Mouse (Mus musculus) CH12.LX (cell line): Measurements from ENCODE around the gene Scyl3. TPM values are rescaled to one million over a fixed set of nuclear protein-coding genes. Genes with fewer than 3 reads are reported as not detected.

Experiments used
- DNase-seq: peaks from one replicate; pipeline ENCODE4 v3.0.0-alpha.2; 2013; ENCODE audit errors: extremely low read depth
- H3K27ac ChIP-seq: 2 replicates; pipeline ENCODE4 v1.5.1; 2012; ENCODE audit warnings: low read depth, mild to moderate bottlenecking, control low read depth, moderate library complexity; ENCODE audit not compliant: insufficient read depth
- H3K27me3 ChIP-seq: replicated peaks from 2 replicates; pipeline ENCODE3; 2012; ENCODE audit warnings: inconsistent platforms
- H3K36me3 ChIP-seq, 2 experiments: replicated peaks in 1 of 2; 2 replicates each; pipeline versions ENCODE3 to v1.6.1; 2012; ENCODE audit warnings: inconsistent platforms in 1 of 2, low read length in 1 of 2, mild to moderate bottlenecking in 1 of 2, mixed read lengths in 1 of 2, moderate library complexity in 1 of 2; ENCODE audit not compliant: control insufficient read depth in 1 of 2, insufficient read depth in 1 of 2
- H3K4me1 ChIP-seq, 2 experiments: 2 replicates each; pipeline ENCODE4 v1.6.1; 2012; ENCODE audit warnings: inconsistent platforms in 1 of 2, moderate library complexity in 1 of 2; ENCODE audit not compliant: insufficient read depth in 2 of 2, control insufficient read depth in 1 of 2
- H3K4me2 ChIP-seq: 2 replicates; pipeline ENCODE4 v1.6.1; 2012; ENCODE audit warnings: low read depth, mild to moderate bottlenecking, control low read depth; ENCODE audit not compliant: poor library complexity, insufficient read depth, severe bottlenecking
- H3K4me3 ChIP-seq, 3 experiments: fragments of 150-350 bp in 1 of 3; sonication (generic) in 1 of 3; replicated peaks in 1 of 3; 2 replicates each; pipeline versions ENCODE3 to v1.5.1; 2011 to 2012; ENCODE audit warnings: low read depth in 2 of 3, low read length in 2 of 3, mild to moderate bottlenecking in 2 of 3, moderate library complexity in 2 of 3, control low read depth in 1 of 3, improper control_type of control experiment in 1 of 3, inconsistent platforms in 1 of 3, mixed read lengths in 1 of 3; ENCODE audit not compliant: poor library complexity in 1 of 3
- H3K79me2 ChIP-seq: replicated peaks from 2 replicates; pipeline ENCODE4 v1.6.1; 2012; ENCODE audit warnings: mild to moderate bottlenecking, moderate library complexity; ENCODE audit not compliant: control insufficient read depth, poor library complexity, insufficient read depth, severe bottlenecking; ENCODE audit errors: extremely low read depth
- H3K9ac ChIP-seq: 2 replicates; pipeline ENCODE4 v1.6.1; 2012; ENCODE audit warnings: low read depth, mild to moderate bottlenecking, control low read depth, moderate library complexity; ENCODE audit not compliant: insufficient read depth
- H3K9me3 ChIP-seq: replicated peaks from 2 replicates; pipeline ENCODE3; 2012; ENCODE audit warnings: low read length, inconsistent platforms, mixed read lengths
- BHLHE40 ChIP-seq: IDR thresholded peaks from 2 replicates; pipeline ENCODE4 v1.6.1; 2011; ENCODE audit warnings: mild to moderate bottlenecking, low read depth, low read length, improper control_type of control experiment
- CHD2 ChIP-seq: IDR thresholded peaks from 2 replicates; pipeline ENCODE4 v1.6.1; 2011; ENCODE audit warnings: low read length, improper control_type of control experiment
- ELF1 ChIP-seq: IDR thresholded peaks from 2 replicates; pipeline ENCODE4 v1.6.1; 2014; ENCODE audit warnings: low read depth, mild to moderate bottlenecking, inconsistent platforms, low read length, improper control_type of control experiment
- ETS1 ChIP-seq: conservative IDR thresholded peaks from 2 replicates; pipeline ENCODE4 v1.6.1; 2012; ENCODE audit warnings: low read depth, mild to moderate bottlenecking, inconsistent platforms, low read length, improper control_type of control experiment, moderate library complexity
- GABPA ChIP-seq: IDR thresholded peaks from 2 replicates; pipeline ENCODE4 v1.6.1; 2012; ENCODE audit warnings: low read depth, low read length, improper control_type of control experiment, inconsistent platforms; ENCODE audit not compliant: insufficient replicate concordance
- IRF4 ChIP-seq: IDR thresholded peaks from 2 replicates; pipeline ENCODE4 v1.6.1; 2014; ENCODE audit warnings: low read depth, mild to moderate bottlenecking, inconsistent platforms, low read length, improper control_type of control experiment
- JUN ChIP-seq: IDR thresholded peaks from 2 replicates; pipeline ENCODE4 v1.6.1; 2011; ENCODE audit warnings: low read depth, mild to moderate bottlenecking, low read length, improper control_type of control experiment, moderate library complexity; ENCODE audit not compliant: insufficient read depth
- JUND ChIP-seq: conservative IDR thresholded peaks from 2 replicates; pipeline ENCODE4 v1.6.1; 2011; ENCODE audit warnings: low read depth, low read length, improper control_type of control experiment
- KAT2A ChIP-seq: IDR thresholded peaks from 2 replicates; pipeline ENCODE4 v1.6.1; 2012; ENCODE audit warnings: low read length, improper control_type of control experiment, inconsistent platforms; ENCODE audit not compliant: insufficient replicate concordance
- MAFK ChIP-seq: IDR thresholded peaks from 2 replicates; pipeline ENCODE4 v1.6.1; 2011; ENCODE audit warnings: low read length, improper control_type of control experiment; ENCODE audit not compliant: insufficient replicate concordance
- MAX ChIP-seq: IDR thresholded peaks from 2 replicates; pipeline ENCODE4 v1.6.1; 2011; ENCODE audit warnings: low read length, improper control_type of control experiment
- MAZ ChIP-seq: IDR thresholded peaks from 2 replicates; pipeline ENCODE4 v1.6.1; 2012; ENCODE audit warnings: low read depth, mild to moderate bottlenecking, inconsistent platforms, low read length, improper control_type of control experiment, moderate library complexity
- MEF2A ChIP-seq: IDR thresholded peaks from 2 replicates; pipeline ENCODE4 v1.6.1; 2014; ENCODE audit warnings: low read depth, mild to moderate bottlenecking, inconsistent platforms, low read length, improper control_type of control experiment, borderline replicate concordance
- NELFE ChIP-seq: IDR thresholded peaks from 2 replicates; pipeline ENCODE4 v1.6.1; 2011; ENCODE audit warnings: low read depth, low read length, improper control_type of control experiment
- NRF1 ChIP-seq: IDR thresholded peaks from 2 replicates; pipeline ENCODE4 v1.6.1; 2014; ENCODE audit warnings: low read depth, mild to moderate bottlenecking, inconsistent platforms, low read length, improper control_type of control experiment, moderate library complexity
- POLR2AphosphoS2 ChIP-seq: IDR thresholded peaks from 2 replicates; pipeline ENCODE4 v1.6.1; 2011; ENCODE audit warnings: low read depth, low read length, improper control_type of control experiment
- RAD21 ChIP-seq: IDR thresholded peaks from 2 replicates; pipeline ENCODE4 v1.6.1; 2011; ENCODE audit warnings: low read depth, mild to moderate bottlenecking, low read length, improper control_type of control experiment, moderate library complexity
- SIN3A ChIP-seq: IDR thresholded peaks from 2 replicates; pipeline ENCODE4 v1.6.1; 2012; ENCODE audit warnings: low read length, improper control_type of control experiment, inconsistent platforms
- SMC3 ChIP-seq: IDR thresholded peaks from 2 replicates; pipeline ENCODE4 v1.6.1; 2011; ENCODE audit warnings: low read depth, low read length, improper control_type of control experiment
- TCF12 ChIP-seq: IDR thresholded peaks from 2 replicates; pipeline ENCODE4 v1.6.1; 2014; ENCODE audit warnings: low read depth, mild to moderate bottlenecking, inconsistent platforms, low read length, improper control_type of control experiment
- USF2 ChIP-seq: conservative IDR thresholded peaks from 2 replicates; pipeline ENCODE4 v1.6.1; 2011; ENCODE audit warnings: low read depth, low read length, improper control_type of control experiment
- ZC3H11A ChIP-seq: IDR thresholded peaks from 2 replicates; pipeline ENCODE4 v1.6.1; 2012; ENCODE audit warnings: low read depth, mild to moderate bottlenecking, inconsistent platforms, low read length, improper control_type of control experiment
- ZMIZ1 ChIP-seq: IDR thresholded peaks from 2 replicates; pipeline ENCODE4 v1.6.1; 2012; ENCODE audit warnings: low read depth, mild to moderate bottlenecking, inconsistent platforms, low read length, improper control_type of control experiment
- ZNF384 ChIP-seq: IDR thresholded peaks from 2 replicates; pipeline ENCODE4 v1.6.1; 2012; ENCODE audit warnings: low read depth, low read length, improper control_type of control experiment, inconsistent platforms
- dilution Hi-C: fragments of 300-500 bp; cut with MboI; formaldehyde crosslinking; loops from 2 replicates; pipeline ENCODE4 v1.14.3; 2020; ENCODE audit warnings: low sequenced_read_pairs; ENCODE audit not compliant: extremely low pct_unique_long_range_greater_than_20kb, extremely low pct_ligation_motif_present
- in situ Hi-C: fragments of 300-500 bp; cut with MboI; formaldehyde crosslinking; loops from 3 replicates; pipeline ENCODE4 v1.14.3; 2019; ENCODE audit warnings: low sequenced_read_pairs, low pct_ligation_motif_present, low pct_unique_long_range_greater_than_20kb, mixed read lengths
- polyA plus RNA-seq: library from polyadenylated mRNA; unstranded; fragments of >175 nt; gene quantifications from 2 replicates; pipeline ENCODE4 v1.2.1, GENCODE M21; 2012; ENCODE audit warnings: low read depth; ENCODE audit not compliant: insufficient read length
- total RNA-seq, 2 experiments: library from RNA; depleted of rRNA; stranded (reverse); fragments of 300-350 nt in 1 of 2; fragments of >200 nt in 1 of 2; gene quantifications; 2 replicates each; pipeline ENCODE4 v1.2.3; 2012 to 2014

The Scyl3 gene
- total and polyA plus RNA-seq, 3 experiments, result 11.9 to 22.2 (median 16.1) TPM

- dilution Hi-C loops, result no loop called here
Observed at GRCm38 (mm10) chr1:163917349-163918160, 11.3 kb upstream of the Scyl3 start.

DNA sequence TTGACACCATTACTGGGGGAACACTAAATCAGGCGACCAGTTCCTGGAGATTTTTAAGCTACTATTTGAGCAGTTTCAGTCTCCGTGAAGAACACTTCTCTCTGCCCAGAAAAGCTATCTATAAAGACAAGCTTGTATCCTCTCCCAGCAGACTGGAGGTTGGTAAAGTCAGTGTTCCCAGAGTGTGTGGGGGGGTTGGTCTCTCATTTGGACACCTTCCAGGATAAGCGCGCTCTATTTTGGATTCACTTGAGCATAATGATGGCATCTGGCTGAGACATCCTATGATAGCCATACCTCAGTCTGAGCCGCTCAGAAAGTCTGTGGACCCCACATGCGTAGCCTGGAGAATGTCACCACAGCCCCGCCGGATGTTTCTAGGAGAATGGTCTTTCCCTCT lies 4.8 kb upstream of the Scyl3 start:
- DNase-seq, result no peak
- Histone ChIP-seq H3K79me2 (no peaks in the 10 kb centered on the region; the same call in 1 of the 2 replicates), H3K9ac (no peak overlapping the region), H3K27ac (no peak overlapping the region), H3K36me3 (no peaks in the 10 kb centered on the region), H3K27me3 (no peaks in the 10 kb centered on the region), H3K4me2 (no peak overlapping the region), H3K4me3 (no peak overlapping the region), H3K4me1 (peaks cover 4 to 10% of the 10 kb centered on the region in 2 experiments; a peak in 3 of 4 replicates), H3K9me3 (no peaks in the 10 kb centered on the region)
- in situ Hi-C loops (no loop called here), dilution Hi-C loops (no loop called here)
- no peak for TF ChIP-seq NRF1
- TF ChIP-seq ELF1, result no peak
- TF ChIP-seq MAFK, result no peak
- TF ChIP-seq CHD2, result no peak
- no peak for TF ChIP-seq ZNF384
- TF ChIP-seq KAT2A, result no peak
- no peak for TF ChIP-seq JUND
- TF ChIP-seq MAX, result no peak
- TF ChIP-seq ZC3H11A, result no peak
- no peak for TF ChIP-seq ETS1

More at GRCm38 (mm10) chr1:163917349-163918160, 11.3 kb upstream of the Scyl3 start:
- no peak overlapping the region for H3K4me2 ChIP-seq
- no peaks in the 10 kb centered on the region for H3K27me3 ChIP-seq
- no peak overlapping the region for H3K4me3 ChIP-seq
- H3K27ac ChIP-seq, result no peak overlapping the region
- in situ Hi-C loops, result no loop called here
- H3K9me3 ChIP-seq, result no peaks in the 10 kb centered on the region
- no peaks in the 10 kb centered on the region for H3K4me1 ChIP-seq
- DNase-seq, result no peak
- no peaks in the 10 kb centered on the region for H3K36me3 ChIP-seq
- H3K9ac ChIP-seq, result no peak overlapping the region
- H3K79me2 ChIP-seq, result no peaks in the 10 kb centered on the region
- TF ChIP-seq SMC3 (no peak), TCF12 (no peak), MEF2A (no peak), ZMIZ1 (no peak), NELFE (no peak), KAT2A (no peak), POLR2AphosphoS2 (no peak), GABPA (no peak), CHD2 (no peak), JUN (no peak), IRF4 (no peak), USF2 (no peak), MAZ (no peak), SIN3A (no peak), ZC3H11A (no peak), NRF1 (no peak), RAD21 (no peak), BHLHE40 (no peak)
- TF ChIP-seq, all 38 proteins: peak for 0
